Mouse (Mus musculus) midbrain, postnatal 0 days (tissue): ENCODE measurements around the gene Ak6. TPM values are rescaled to one million over a fixed set of nuclear protein-coding genes. Genes with fewer than 3 reads are reported as not detected.

Experiments used
- ATAC-seq: fragments of 200-750 bp; cut with Nextera tagmentation; 2 replicates; pipeline ENCODE4 v1.8.0; 2017; ENCODE audit warnings: moderate number of reproducible peaks, mild to moderate bottlenecking, moderate TSS enrichment, moderate library complexity; ENCODE audit not compliant: low FRiP score
- DNase-seq: peaks from one replicate; pipeline ENCODE4 v3.0.0-alpha.2; 2015; ENCODE audit warnings: low spot score
- H3K27ac ChIP-seq: fragments of 300-500 bp; sonication (generic); 2 replicates; pipeline ENCODE4 v1.5.1; 2014; ENCODE audit warnings: low read depth, mild to moderate bottlenecking, low read length, mixed read lengths
- H3K27me3 ChIP-seq: fragments of 300-500 bp; sonication (generic); 2 replicates; pipeline ENCODE4 v1.6.1; 2014; ENCODE audit warnings: low read length, control low read depth, mixed read lengths; ENCODE audit not compliant: insufficient read depth
- H3K36me3 ChIP-seq: fragments of 300-500 bp; sonication (generic); 2 replicates; pipeline ENCODE4 v1.6.1; 2014; ENCODE audit warnings: low read length, control low read depth, mixed read lengths; ENCODE audit not compliant: insufficient read depth
- H3K4me1 ChIP-seq: fragments of 300-500 bp; sonication (generic); 2 replicates; pipeline ENCODE4 v1.6.1; 2014; ENCODE audit warnings: mild to moderate bottlenecking, control low read depth, antibody characterized with exemption, low read length, mixed read lengths; ENCODE audit not compliant: insufficient read depth
- H3K4me2 ChIP-seq: fragments of 300-500 bp; sonication (generic); 2 replicates; pipeline ENCODE4 v1.6.1; 2014; ENCODE audit warnings: low read depth, mild to moderate bottlenecking, low read length, mixed read lengths; ENCODE audit not compliant: poor library complexity, severe bottlenecking
- H3K4me3 ChIP-seq: fragments of 300-500 bp; sonication (generic); 2 replicates; pipeline ENCODE4 v1.5.1; 2014; ENCODE audit warnings: low read depth, mild to moderate bottlenecking, low read length, moderate library complexity
- H3K9ac ChIP-seq: fragments of 300-500 bp; sonication (generic); replicated peaks from 2 replicates; pipeline ENCODE4 v1.6.1; 2014; ENCODE audit warnings: mild to moderate bottlenecking, low read length, moderate library complexity, mixed read lengths; ENCODE audit not compliant: poor library complexity, severe bottlenecking
- H3K9me3 ChIP-seq: fragments of 300-500 bp; sonication (generic); 2 replicates; pipeline ENCODE4 v1.6.1; 2016; ENCODE audit warnings: low read length, control low read depth
- CTCF ChIP-seq: IDR thresholded peaks from 2 replicates; pipeline ENCODE4 v1.5.1; 2016; ENCODE audit warnings: antibody characterized with exemption, mild to moderate bottlenecking
- WGBS: fragments of 180-500 bp; shearing (Covaris S2); extraction: QIAGEN DNeasy Blood & Tissue Kit; methylation state at CpG from one replicate; pipeline ENCODE4 v1.1.7; 2014; 5-methylcytosine and 5-hydroxymethylcytosine counted together
- polyA plus RNA-seq: library from polyadenylated mRNA; unstranded; fragments of >200 nt; fragmentation: Nextera tagmentation; extraction: Ambion mirVana; gene quantifications from 2 replicates; pipeline ENCODE4 v1.2.1, GENCODE M21; 2015
- total RNA-seq: library from RNA; depleted of rRNA; stranded (reverse); fragments of >200 nt; gene quantifications from 2 replicates; pipeline ENCODE4 v1.2.3, GENCODE M21; 2014

Gene Ak6
- total and polyA plus RNA-seq, 2 experiments from 2014 or later, result 141 to 317 TPM

- no peak for DNase-seq
- Histone ChIP-seq H3K27ac (no peak overlapping the region), H3K4me1 (no peaks in the 10 kb centered on the region), H3K36me3 (no peaks in the 10 kb centered on the region), H3K9me3 (no peaks in the 10 kb centered on the region), H3K4me3 (no peak overlapping the region), H3K9ac (no peak overlapping the region), H3K4me2 (no peak overlapping the region), H3K27me3 (no peaks in the 10 kb centered on the region)
- no peak for TF ChIP-seq CTCF
- ATAC-seq, result no peak
- 55% methylated on average over 1 of the region's 1 CpGs for WGBS
These were observed 44.9 kb upstream of the Ak6 start for GRCm38 (mm10) chr13:100605845-100606244.

GRCm38 (mm10) chr13:100607756-100608155, 43.0 kb upstream of the Ak6 start:
- no peak for ATAC-seq
- peak; percentile 37; the same call in 1 of the 2 replicates for TF ChIP-seq CTCF
- H3K4me1 ChIP-seq, result no peaks in the 10 kb centered on the region
- no peak overlapping the region for H3K9ac ChIP-seq
- no peak overlapping the region for H3K4me3 ChIP-seq
- no peak overlapping the region for H3K27ac ChIP-seq
- no peak for DNase-seq
- 87% methylated on average over 8 of the region's 8 CpGs for WGBS
- 0 out of 2 replicates have a peak, but pooled peaks cover 8% of the 10 kb centered on the region for H3K36me3 ChIP-seq
- no peak overlapping the region for H3K4me2 ChIP-seq
- H3K27me3 ChIP-seq, result no peaks in the 10 kb centered on the region
- H3K9me3 ChIP-seq, result no peaks in the 10 kb centered on the region

DNA sequence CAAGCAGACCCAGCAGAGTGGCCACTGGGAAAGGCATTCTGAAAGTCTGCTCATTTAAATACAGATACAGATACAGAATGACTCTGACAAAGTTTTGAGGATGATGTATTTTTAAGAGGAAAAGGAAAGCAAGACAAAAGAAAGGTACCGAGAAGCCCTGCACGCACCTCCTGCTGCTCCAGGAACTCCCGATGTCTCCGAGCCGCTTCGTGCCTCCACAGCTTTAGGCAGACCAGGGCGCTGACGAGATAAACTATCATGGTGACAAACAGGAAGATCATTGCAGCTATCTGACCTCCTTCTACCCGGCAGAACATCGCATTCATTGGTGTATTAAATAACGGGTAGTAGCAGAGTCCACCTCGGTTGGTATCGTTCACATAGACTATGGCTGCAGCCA, 39.5 kb upstream of the Ak6 start:
- H3K9me3 ChIP-seq, result no peaks in the 10 kb centered on the region
- TF ChIP-seq CTCF, result no peak
- H3K4me3 ChIP-seq, result no peak overlapping the region
- H3K27me3 ChIP-seq, result no peaks in the 10 kb centered on the region
- ATAC-seq (no peak), DNase-seq (no peak)
- H3K9ac ChIP-seq, result no peak overlapping the region
- no peaks in the 10 kb centered on the region for H3K4me1 ChIP-seq
- no peak overlapping the region for H3K27ac ChIP-seq
- H3K4me2 ChIP-seq, result no peak overlapping the region
- 94% methylated on average over 13 of the region's 13 CpGs for WGBS
- 0 out of 2 replicates have a peak, but pooled peaks cover 8% of the 10 kb centered on the region for H3K36me3 ChIP-seq

DNA sequence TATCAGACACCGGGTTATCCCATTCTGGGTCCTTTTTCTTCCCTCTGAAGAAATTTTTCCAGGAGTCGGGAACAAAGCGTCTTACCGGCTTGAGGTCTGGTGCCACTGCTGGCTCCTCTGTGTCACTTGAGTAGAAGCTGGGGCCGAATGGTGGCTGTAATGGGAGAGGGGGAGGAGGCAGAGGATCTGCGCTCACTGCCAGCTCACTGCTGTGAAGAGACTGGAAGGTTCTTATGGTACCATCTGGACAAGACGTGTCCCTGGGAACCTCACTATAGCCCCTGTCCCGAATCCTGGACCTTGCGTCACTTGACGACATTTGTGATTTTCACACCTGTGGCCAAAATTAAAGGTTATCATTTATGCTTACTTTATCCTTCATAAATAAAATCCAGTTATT, 38.5 kb upstream of the Ak6 start:
- WGBS, result 95% methylated on average over 10 of the region's 10 CpGs
- no peak overlapping the region for H3K4me2 ChIP-seq
- H3K9me3 ChIP-seq, result no peaks in the 10 kb centered on the region
- no peak for DNase-seq
- no peaks in the 10 kb centered on the region for H3K27me3 ChIP-seq
- H3K36me3 ChIP-seq, result 0 out of 2 replicates have a peak, but pooled peaks cover 8% of the 10 kb centered on the region
- H3K9ac ChIP-seq, result no peak overlapping the region
- H3K4me3 ChIP-seq, result no peak overlapping the region
- TF ChIP-seq CTCF, result no peak
- no peaks in the 10 kb centered on the region for H3K4me1 ChIP-seq
- H3K27ac ChIP-seq, result no peak overlapping the region
- no peak for ATAC-seq

DNA sequence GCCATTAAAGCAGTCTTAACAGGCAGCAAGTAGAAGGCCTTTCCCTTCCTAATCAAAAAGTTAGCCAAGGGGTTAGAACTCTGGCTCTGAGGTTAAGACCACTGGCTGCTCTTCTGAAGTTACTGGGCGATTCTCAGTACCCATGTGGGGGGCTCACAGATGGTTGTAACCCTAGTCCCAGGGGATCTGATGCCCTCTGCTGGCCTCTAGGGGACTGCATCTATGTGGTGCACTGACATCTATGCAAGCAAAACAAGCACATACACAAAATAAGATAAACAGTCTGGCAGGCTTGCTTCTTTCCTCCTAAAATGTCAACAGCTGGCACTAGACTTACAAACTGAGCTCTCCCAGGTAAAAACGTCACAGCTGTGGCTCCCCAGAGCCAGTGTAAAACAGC, 37.9 kb upstream of the Ak6 start:
- no peak overlapping the region for H3K4me2 ChIP-seq
- H3K36me3 ChIP-seq, result 0 out of 2 replicates have a peak, but pooled peaks cover 13% of the 10 kb centered on the region
- no peaks in the 10 kb centered on the region for H3K9me3 ChIP-seq
- H3K27ac ChIP-seq, result no peak overlapping the region
- H3K4me1 ChIP-seq, result no peaks in the 10 kb centered on the region
- ATAC-seq (no peak), DNase-seq (no peak)
- no peak overlapping the region for H3K4me3 ChIP-seq
- TF ChIP-seq CTCF, result peak; percentile 27; the same call in 1 of the 2 replicates
- no peak overlapping the region for H3K9ac ChIP-seq
- WGBS, result 69% methylated on average over 2 of the region's 2 CpGs
- H3K27me3 ChIP-seq, result peaks cover 4% of the 10 kb centered on the region; the same call in 1 of the 2 replicates

DNA sequence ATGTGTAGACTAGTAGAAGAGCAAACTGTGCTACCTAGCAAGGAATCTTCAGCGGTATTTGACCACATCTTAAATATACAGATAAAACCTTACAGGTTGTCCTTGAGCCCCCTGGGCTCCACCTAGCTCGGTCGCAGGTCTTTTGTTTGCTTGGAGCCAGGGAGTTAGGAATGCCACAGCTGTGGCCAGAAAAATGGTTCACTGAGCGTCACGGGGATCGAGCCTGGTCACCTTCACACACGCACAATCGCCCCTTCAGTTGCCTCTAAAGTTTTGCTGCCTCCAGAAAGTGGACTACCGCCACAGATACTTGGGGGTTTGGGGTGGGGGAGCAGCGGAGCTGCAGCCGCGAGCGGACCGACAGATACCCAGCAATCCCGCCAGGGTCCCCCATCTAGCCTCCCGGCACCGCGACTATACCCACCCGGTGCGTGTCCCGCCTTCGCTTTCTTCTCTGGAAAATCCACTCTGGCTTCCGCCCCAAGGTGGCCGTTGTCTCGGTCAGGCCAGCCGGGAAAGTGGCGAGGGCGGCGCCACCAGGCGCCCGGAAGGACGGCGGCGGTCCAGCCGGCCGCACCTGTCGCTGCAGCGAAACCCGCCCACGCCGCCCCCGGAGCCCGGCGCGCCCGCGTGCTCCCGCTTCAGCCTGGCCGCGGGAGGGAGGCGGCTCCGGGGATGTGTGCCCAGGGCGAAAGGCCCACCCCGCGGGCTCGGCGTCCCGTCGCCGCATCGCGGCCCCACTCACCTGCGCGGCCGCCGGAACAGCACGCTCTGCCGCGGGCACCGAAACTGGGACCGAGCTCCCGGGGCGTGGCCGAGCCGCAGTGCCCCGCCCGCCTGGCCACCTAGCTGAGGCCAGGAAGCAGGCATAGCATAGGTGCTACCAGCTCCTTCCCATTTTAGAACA, 34.3 kb upstream of the Ak6 start, which contains the start of gene Marveld2:
Marveld2 (minus strand) TSS at position 791 of the 907 bp plus-strand sequence.
- no peaks in the 10 kb centered on the region for H3K9me3 ChIP-seq
- no peak for TF ChIP-seq CTCF
- H3K4me2 ChIP-seq, result peak within 1 kb of the TSS; percentile 75
- ATAC-seq, result 0 out of 2 replicates have a peak, but pooled peaks have one; percentile 47
- peaks cover 4% of the 10 kb centered on the region; the same call in 1 of the 2 replicates for H3K27me3 ChIP-seq
- peak within 1 kb of the TSS; percentile 56 for H3K9ac ChIP-seq
- WGBS, result 5% methylated on average over 74 of the region's 77 CpGs
- peak; percentile 5 for DNase-seq
- H3K36me3 ChIP-seq, result peaks cover 23% of the 10 kb centered on the region; the same call in 1 of the 2 replicates
- H3K4me1 ChIP-seq, result no peaks in the 10 kb centered on the region
- peak within 1 kb of the TSS; percentile 50 for H3K4me3 ChIP-seq
- no peak within 1 kb of the TSS for H3K27ac ChIP-seq
